Mouse (Mus musculus) heart, postnatal 14 days (tissue): ENCODE data around the gene Tmem202. TPM values are rescaled to one million over a fixed set of nuclear protein-coding genes. Genes with fewer than 3 reads are reported as not detected.
A peak's percentile ranks its signal among the peaks of the same experiment; 100 is the strongest.

Source experiments
- DNase-seq, 2 experiments: peaks; one replicate each; pipeline ENCODE4 v3.0.0; 2021 to 2022
- intact Hi-C: fragments of 180-260 bp; cut with DNase I; formaldehyde crosslinking; loops from one replicate; pipeline ENCODE4 v1.15.1; 2025
- total RNA-seq, 2 experiments: library from RNA; stranded (reverse); gene quantifications; 2 replicates each; pipeline ENCODE4 v1.2.3; 2021

Gene Tmem202
- total RNA-seq, 2 experiments from 2014 or later: 0.56 to 0.67 TPM

DNA sequence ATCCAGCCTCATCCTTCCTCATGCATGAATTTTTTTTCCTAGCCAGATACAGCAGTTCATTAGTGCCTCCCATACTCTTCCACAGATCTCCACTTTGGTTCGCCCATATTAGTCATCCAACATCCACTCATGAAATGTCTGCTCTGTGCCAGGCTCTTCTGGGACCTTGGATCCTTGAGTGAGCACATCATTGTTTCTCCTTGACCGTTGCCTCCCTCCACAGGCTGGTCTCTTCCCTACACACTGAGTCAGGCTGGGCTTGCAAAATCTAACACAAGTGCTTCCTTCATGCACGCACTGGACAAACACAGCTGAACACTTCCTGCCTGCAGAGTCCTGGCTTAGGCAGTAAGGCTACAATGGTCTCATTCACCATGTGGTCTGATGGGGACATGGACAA is 2.0 kb downstream of the Tmem202 start:
- DNase-seq: peak in 1 of 2 experiments; percentile 19

DNA sequence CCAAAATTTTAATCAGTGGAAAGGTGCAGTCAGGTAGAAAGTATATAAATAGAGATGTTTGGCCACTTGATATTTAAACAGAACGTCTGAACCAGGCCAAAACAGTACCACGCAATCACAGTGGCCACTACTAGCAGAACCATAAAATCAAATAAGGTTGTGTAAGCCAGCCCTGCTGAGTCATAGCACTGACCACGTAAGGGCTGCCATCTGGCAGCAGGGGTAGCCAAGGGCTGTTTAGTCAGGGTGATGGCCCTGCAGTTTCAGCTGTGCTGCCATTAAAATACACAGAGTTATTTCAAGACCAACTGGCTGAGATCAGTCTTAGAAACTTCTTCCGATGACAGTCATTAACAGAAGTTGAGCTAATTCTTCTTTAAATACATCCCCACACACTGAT is 5.8 kb downstream of the Tmem202 start:
- intact Hi-C loops: no loop called here

More for the DNA sequence above, 2.0 kb downstream of the Tmem202 start:
- intact Hi-C loops: loop anchor here (5.0 kb wide), 1 partner anchor 50 kb away; the partner anchor contains the start of gene Arih1

GRCm38 (mm10) chr9:59533422-59533821 is 6.2 kb downstream of the Tmem202 start:
- no peak for DNase-seq
- intact Hi-C loops: no loop called here

More for the DNA sequence above, 5.8 kb downstream of the Tmem202 start:
- DNase-seq: peak; percentile 28 to 45

DNA sequence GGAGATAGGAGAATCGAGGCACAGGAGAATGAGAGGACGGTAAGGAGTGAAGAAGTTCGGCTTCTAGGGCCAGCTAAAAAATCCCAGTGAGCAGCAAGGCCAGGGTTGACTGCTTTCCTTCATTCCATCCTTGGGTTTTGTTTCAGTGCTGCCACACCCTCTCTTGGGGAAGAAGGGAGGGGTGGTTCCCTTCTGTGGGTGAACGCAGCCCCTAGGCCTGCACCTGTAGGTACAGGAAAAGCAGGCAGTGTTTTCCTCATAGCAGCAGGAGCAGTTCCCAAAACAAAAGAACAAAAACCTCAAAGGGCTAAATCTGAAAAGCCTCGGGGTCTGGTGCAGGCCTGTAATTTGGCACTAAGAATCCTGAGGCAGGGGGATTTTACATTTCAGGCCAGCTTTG is 8.0 kb downstream of the Tmem202 start:
- intact Hi-C loops: no loop called here
- no peak for DNase-seq

GRCm38 (mm10) chr9:59528274-59528673 is 11.4 kb downstream of the Tmem202 start:
- no peak for DNase-seq
- intact Hi-C loops: no loop called here

DNA sequence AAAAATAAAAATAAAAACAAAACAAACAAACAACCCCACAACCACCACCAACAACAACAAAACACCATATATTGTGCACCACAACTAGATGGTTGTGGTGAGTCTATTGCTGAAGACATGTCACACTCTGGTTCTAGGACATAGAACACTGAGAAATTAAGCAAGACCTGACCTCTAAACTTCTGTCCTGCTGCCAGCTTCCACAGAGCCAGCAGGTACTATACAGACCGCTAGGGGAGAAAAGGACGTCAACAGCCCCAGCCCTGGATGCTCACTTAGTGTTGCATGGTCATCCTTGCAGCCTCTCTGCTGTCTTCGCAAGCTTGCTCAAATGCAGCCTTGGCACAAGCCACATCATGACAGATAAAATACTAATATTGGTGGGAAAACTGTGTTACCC is 12.1 kb downstream of the Tmem202 start:
- intact Hi-C loops: no loop called here
- DNase-seq: no peak

DNA sequence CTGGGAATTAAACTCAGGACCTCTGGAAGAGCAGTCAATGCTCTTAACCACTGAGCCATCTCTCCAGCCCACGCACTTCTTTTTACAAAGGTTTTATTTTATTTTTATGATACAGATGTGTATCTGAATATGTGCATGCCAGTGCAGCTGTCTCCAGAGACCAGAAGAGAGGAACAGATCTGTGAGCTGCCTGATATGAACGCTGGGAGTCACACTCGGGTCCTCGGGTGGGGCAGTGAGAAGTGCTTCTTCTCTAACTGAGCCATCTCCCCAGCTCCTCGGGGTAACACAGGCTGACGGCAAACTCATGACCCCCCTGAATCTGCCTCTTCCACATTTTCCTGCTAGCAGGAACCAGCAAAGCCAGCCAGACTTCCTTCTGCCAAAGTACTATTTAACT is 12.9 kb downstream of the Tmem202 start:
- no peak for DNase-seq
- intact Hi-C loops: no loop called here

- intact Hi-C loops: no loop called here
Observed at GRCm38 (mm10) chr9:59522906-59523305, 16.7 kb downstream of the Tmem202 start.

DNA sequence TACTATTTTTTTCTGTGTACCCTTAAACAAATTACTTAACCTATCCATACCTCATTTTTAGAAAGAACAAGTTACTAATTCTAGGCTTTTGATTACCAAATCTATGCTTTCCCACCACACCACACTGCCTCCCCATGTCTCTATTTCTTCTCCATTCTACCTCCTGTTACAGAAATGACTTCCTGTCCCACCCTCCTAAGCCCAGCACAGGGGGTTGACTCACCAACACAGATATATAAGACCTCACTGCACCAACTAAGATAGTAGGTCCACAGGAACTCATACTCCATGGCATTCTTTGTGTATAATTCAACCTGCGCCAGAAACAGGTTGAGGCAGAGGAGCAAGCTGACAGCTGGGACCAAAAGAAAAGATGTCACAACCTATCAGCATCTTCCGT is 20.3 kb downstream of the Tmem202 start:
- intact Hi-C loops: no loop called here
- no peak for DNase-seq

More at GRCm38 (mm10) chr9:59522906-59523305, 16.7 kb downstream of the Tmem202 start:
- DNase-seq: no peak

- intact Hi-C loops: no loop called here
- DNase-seq: peak; percentile 27 to 40
Observed at GRCm38 (mm10) chr9:59518976-59519375, 20.7 kb downstream of the Tmem202 start.

DNA sequence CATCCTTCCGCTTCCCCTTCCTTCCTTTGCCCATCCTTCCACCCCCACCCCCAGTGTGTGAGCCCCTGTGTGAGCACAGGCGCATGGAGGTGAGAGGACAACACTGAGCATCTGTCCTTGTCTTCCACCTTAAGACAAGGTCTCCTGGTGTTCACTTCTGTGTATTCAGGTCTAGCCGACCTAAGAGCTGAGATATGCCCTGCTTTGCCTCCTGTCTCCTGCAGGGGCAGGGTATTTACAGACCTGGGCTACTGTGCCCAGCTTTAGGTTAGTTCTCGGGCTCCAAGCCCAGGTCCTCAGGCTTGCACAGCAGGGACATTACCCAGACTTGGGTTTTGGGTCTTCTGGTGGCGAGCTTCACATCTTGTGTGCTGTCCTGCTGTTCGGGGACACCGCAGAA is 22.5 kb downstream of the Tmem202 start:
- no peak for DNase-seq
- intact Hi-C loops: no loop called here

DNA sequence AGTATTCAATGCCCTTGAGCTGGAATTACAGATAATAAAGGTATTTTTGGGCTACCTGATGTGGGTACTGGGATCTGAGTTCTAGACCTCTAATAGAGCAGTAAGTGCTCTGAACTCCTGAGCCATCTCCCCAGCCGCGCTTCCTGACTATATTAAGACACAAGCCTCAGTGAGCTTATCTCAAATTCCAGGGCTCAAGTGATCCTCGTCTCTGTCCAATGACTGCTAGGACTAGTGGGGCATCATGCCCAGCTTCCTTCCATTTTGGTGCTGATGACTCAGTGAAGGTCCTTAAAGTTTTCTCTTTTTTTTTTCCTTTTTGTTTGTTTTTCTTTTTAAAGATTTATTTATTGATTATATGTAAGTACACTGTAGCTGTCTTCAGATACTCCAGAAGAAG is 24.6 kb downstream of the Tmem202 start:
- no peak for DNase-seq
- intact Hi-C loops: no loop called here

- no peak for DNase-seq
- intact Hi-C loops: no loop called here
Observed at GRCm38 (mm10) chr9:59512381-59512780, 27.3 kb downstream of the Tmem202 start.

DNA sequence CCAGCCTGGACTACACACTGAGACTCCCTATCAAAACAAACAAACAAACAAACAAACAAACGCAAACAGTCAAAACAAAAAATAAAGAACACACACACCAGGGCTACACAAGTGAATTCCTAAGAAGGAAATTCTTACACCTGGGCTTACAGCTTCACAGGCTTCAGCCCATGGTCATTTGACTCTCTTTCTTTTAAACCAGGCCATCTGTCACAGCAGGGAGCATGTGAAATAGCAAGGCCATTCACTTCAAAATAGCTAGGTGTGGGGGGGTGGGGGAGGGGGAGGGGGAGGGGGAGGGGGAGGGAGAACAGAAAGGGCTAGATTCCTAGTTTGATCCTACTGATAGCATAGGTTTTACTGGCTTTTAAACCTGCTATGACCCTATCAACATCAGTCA is 31.5 kb downstream of the Tmem202 start:
- intact Hi-C loops: no loop called here
- DNase-seq: no peak

- DNase-seq: no peak
- intact Hi-C loops: loop anchor here (5.0 kb wide), 3 partner anchors 50 to 195 kb away; partner anchors contain the start of genes Adpgk, Hexa and Tmem202
Observed at GRCm38 (mm10) chr9:59487331-59487730, 52.3 kb downstream of the Tmem202 start.

DNA sequence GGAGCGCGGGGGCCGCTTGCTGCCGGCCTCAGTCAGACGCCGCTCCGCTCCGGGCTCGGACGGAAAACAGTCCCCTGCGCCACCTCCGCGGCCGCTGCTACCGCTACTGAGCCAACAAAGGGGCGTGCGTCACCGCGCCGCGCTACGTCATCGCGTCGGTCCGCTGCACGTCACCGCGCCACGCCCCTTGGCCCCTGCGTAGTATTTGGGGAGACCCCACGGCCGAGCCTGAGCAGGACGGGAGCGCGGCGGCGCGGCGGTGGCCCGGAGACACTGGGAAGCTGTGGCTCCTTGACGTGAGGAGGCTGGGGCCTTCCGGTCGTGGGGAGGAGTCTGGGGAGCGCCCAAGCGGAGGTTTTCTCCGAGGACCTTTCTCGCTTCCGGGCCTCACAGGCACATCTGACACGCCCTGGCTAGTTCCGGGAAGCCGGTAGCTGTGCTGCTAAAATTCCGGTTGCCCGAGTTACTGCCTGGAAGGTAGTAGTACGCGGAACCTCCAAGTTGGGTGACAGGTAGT is 53.0 kb downstream of the Tmem202 start, which contains the start of gene Arih1:
Gene Arih1 (minus strand): TSS at position 70 of the 517 bp plus-strand sequence.
- intact Hi-C loops: loop anchor here (5.0 kb wide), 3 partner anchors 51 to 194 kb away; partner anchors contain the start of genes Adpgk, Hexa and Tmem202
- peak; percentile 99 to 100 for DNase-seq

- no peak for DNase-seq
- intact Hi-C loops: loop anchor here (5.0 kb wide), 3 partner anchors 51 to 194 kb away; partner anchors contain the start of genes Adpgk, Hexa and Tmem202
Observed at GRCm38 (mm10) chr9:59486076-59486518, 53.5 kb downstream of the Tmem202 start.

GRCm38 (mm10) chr9:59485511-59486075 is 54.1 kb downstream of the Tmem202 start:
- intact Hi-C loops: loop anchor here (1.0 to 5.0 kb wide), 4 partner anchors 52 to 193 kb away; partner anchors contain the start of genes Adpgk, Bbs4, Hexa and Tmem202
- DNase-seq: peak; percentile 76

- intact Hi-C loops: loop anchor here (1.0 to 5.0 kb wide), 4 partner anchors 53 to 192 kb away; partner anchors contain the start of genes Adpgk, Bbs4, Hexa and Tmem202
Observed at GRCm38 (mm10) chr9:59484760-59485159, 54.9 kb downstream of the Tmem202 start.

DNA sequence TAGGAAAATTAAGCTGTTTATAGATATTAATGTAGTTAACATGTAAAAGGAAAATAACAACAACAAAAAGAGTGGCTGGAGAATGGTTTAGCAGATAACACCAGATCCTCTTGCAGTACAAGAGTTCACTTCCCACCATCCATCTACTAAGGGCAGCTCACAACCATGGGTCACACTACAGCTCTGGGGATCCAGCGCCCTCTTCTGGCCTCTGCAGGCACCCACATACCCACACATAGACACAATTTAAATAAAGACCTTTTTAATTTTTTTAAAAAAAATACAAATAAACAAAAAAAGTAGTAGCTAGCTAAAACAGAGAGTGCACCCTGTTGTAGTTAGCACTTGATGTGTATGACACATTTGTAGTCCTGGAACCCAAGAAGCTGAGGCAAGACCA is 57.2 kb downstream of the Tmem202 start:
- intact Hi-C loops: no loop called here
- DNase-seq: peak; percentile 31 to 32

More at GRCm38 (mm10) chr9:59484760-59485159, 54.9 kb downstream of the Tmem202 start:
- no peak for DNase-seq

GRCm38 (mm10) chr9:59476617-59477016 is 63.0 kb downstream of the Tmem202 start:
- DNase-seq: no peak
- intact Hi-C loops: no loop called here

- intact Hi-C loops: no loop called here
- DNase-seq: no peak
Observed at GRCm38 (mm10) chr9:59474838-59475237, 64.8 kb downstream of the Tmem202 start.
